Mouse (Mus musculus) midbrain, embryonic 11.5 days (tissue): ENCODE data around the gene Olfr224. TPM values are rescaled to one million over a fixed set of nuclear protein-coding genes. Genes with fewer than 3 reads are reported as not detected.

Experiments
- ATAC-seq: fragments of 200-750 bp; cut with Nextera tagmentation; 2 replicates; pipeline ENCODE4 v1.8.0; 2017; ENCODE audit warnings: moderate TSS enrichment, moderate library complexity; ENCODE audit not compliant: low FRiP score
- DNase-seq: peaks from one replicate; pipeline ENCODE4 v3.0.0; 2015; ENCODE audit warnings: low spot score; ENCODE audit errors: missing footprints
- H3K27ac ChIP-seq: fragments of 300-500 bp; sonication (generic); 2 replicates; pipeline ENCODE4 v1.5.1; 2014; ENCODE audit warnings: low read depth, low read length
- H3K27me3 ChIP-seq: fragments of 300-500 bp; sonication (generic); 2 replicates; pipeline ENCODE4 v1.6.1; 2014; ENCODE audit warnings: mild to moderate bottlenecking, low read length, moderate library complexity, mixed read lengths; ENCODE audit not compliant: control insufficient read depth, insufficient read depth
- H3K36me3 ChIP-seq: fragments of 300-500 bp; sonication (generic); 2 replicates; pipeline ENCODE4 v1.6.1; 2014; ENCODE audit warnings: mild to moderate bottlenecking, low read length, moderate library complexity, mixed read lengths; ENCODE audit not compliant: control insufficient read depth, insufficient read depth
- H3K4me1 ChIP-seq: fragments of 300-500 bp; sonication (generic); 2 replicates; pipeline ENCODE4 v1.6.1; 2014; ENCODE audit warnings: low read length; ENCODE audit not compliant: control insufficient read depth, insufficient read depth
- H3K4me2 ChIP-seq: fragments of 300-500 bp; sonication (generic); 2 replicates; pipeline ENCODE4 v1.6.1; 2014; ENCODE audit warnings: mild to moderate bottlenecking, moderate library complexity
- H3K4me3 ChIP-seq: fragments of 300-500 bp; sonication (generic); 2 replicates; pipeline ENCODE4 v1.5.1; 2014; ENCODE audit warnings: low read depth, low read length
- H3K9ac ChIP-seq: fragments of 300-500 bp; sonication (generic); 2 replicates; pipeline ENCODE4 v1.6.1; 2014; ENCODE audit warnings: low read length
- H3K9me3 ChIP-seq: fragments of 300-500 bp; sonication (generic); 2 replicates; pipeline ENCODE4 v1.6.1; 2016; ENCODE audit warnings: low read length; ENCODE audit not compliant: control insufficient read depth
- WGBS: fragments of 180-500 bp; shearing (Covaris S2); extraction: QIAGEN DNeasy Blood & Tissue Kit; methylation state at CpG from one replicate; pipeline ENCODE4 v1.1.7; 2014; 5-methylcytosine and 5-hydroxymethylcytosine counted together
- polyA plus RNA-seq: library from polyadenylated mRNA; unstranded; fragments of >200 nt; fragmentation: Nextera tagmentation; extraction: Ambion mirVana; gene quantifications from 2 replicates; pipeline ENCODE4 v1.2.1, GENCODE M21; 2014

The Olfr224 gene
- not detected in 2 replicates for polyA plus RNA-seq

GRCm38 (mm10) chr11:58570405-58570804, at the start of gene Olfr224:
Gene Olfr224, minus strand, starts transcription at chr11:58570553.
- H3K27ac ChIP-seq: no peak within 1 kb of the TSS
- no peak within 1 kb of the TSS for H3K9ac ChIP-seq
- no peaks in the 10 kb centered on the region for H3K27me3 ChIP-seq
- no peaks in the 10 kb centered on the region for H3K4me1 ChIP-seq
- no peak for DNase-seq
- no peak within 1 kb of the TSS for H3K4me2 ChIP-seq
- no peaks in the 10 kb centered on the region for H3K36me3 ChIP-seq
- no peak for ATAC-seq
- no peaks in the 10 kb centered on the region for H3K9me3 ChIP-seq
- WGBS: 84% methylated on average over 5 of the region's 5 CpGs
- H3K4me3 ChIP-seq: no peak within 1 kb of the TSS

- 75% methylated on average over 6 of the region's 6 CpGs for whole genome bisulfite sequencing
Observed at GRCm38 (mm10) chr11:58618793-58619192, 48.4 kb upstream of the Olfr224 start.

GRCm38 (mm10) chr11:58618369-58618768, 48.0 kb upstream of the Olfr224 start:
- Histone ChIP-seq H3K27ac (no peak overlapping the region), H3K9ac (no peak overlapping the region), H3K36me3 (no peaks in the 10 kb centered on the region), H3K4me1 (no peaks in the 10 kb centered on the region), H3K27me3 (no peaks in the 10 kb centered on the region), H3K4me2 (no peak overlapping the region), H3K4me3 (no peak overlapping the region), H3K9me3 (no peaks in the 10 kb centered on the region)
- no peak for DNase-seq
- 73% methylated on average over 3 of the region's 3 CpGs for WGBS
- no peak for ATAC-seq

More at GRCm38 (mm10) chr11:58618793-58619192, 48.4 kb upstream of the Olfr224 start:
- Histone ChIP-seq H3K9me3 (no peaks in the 10 kb centered on the region), H3K27ac (no peak overlapping the region), H3K9ac (no peak overlapping the region), H3K27me3 (no peaks in the 10 kb centered on the region), H3K4me3 (no peak overlapping the region), H3K4me2 (no peak overlapping the region), H3K4me1 (no peaks in the 10 kb centered on the region), H3K36me3 (no peaks in the 10 kb centered on the region)
- DNase-seq: peak; percentile 47
- ATAC-seq: no peak

- Histone ChIP-seq H3K4me3 (no peak within 1 kb of the TSS), H3K27me3 (no peaks in the 10 kb centered on the region), H3K9me3 (no peaks in the 10 kb centered on the region), H3K9ac (no peak within 1 kb of the TSS), H3K4me2 (no peak within 1 kb of the TSS), H3K4me1 (no peaks in the 10 kb centered on the region), H3K27ac (no peak within 1 kb of the TSS), H3K36me3 (no peaks in the 10 kb centered on the region)
- no peak for ATAC-seq
- no peak for DNase-seq
- 92% methylated on average over 4 of the region's 4 CpGs for WGBS
Observed at GRCm38 (mm10) chr11:58615975-58616374, 45.6 kb upstream of the Olfr224 start, which contains the start of gene 2210407C18Rik. Gene 2210407C18Rik, minus strand, starts transcription at chr11:58616075.

GRCm38 (mm10) chr11:58614526-58614925, 44.2 kb upstream of the Olfr224 start:
- no peak for DNase-seq
- no peak overlapping the region for H3K4me2 ChIP-seq
- H3K27me3 ChIP-seq: no peaks in the 10 kb centered on the region
- H3K4me1 ChIP-seq: no peaks in the 10 kb centered on the region
- no peaks in the 10 kb centered on the region for H3K9me3 ChIP-seq
- no peaks in the 10 kb centered on the region for H3K36me3 ChIP-seq
- no peak overlapping the region for H3K4me3 ChIP-seq
- no peak for ATAC-seq
- H3K27ac ChIP-seq: no peak overlapping the region
- no peak overlapping the region for H3K9ac ChIP-seq

GRCm38 (mm10) chr11:58613359-58613758, 43.0 kb upstream of the Olfr224 start:
- peak; percentile 4 for DNase-seq
- WGBS: 83% methylated on average over 3 of the region's 3 CpGs
- H3K27me3 ChIP-seq: no peaks in the 10 kb centered on the region
- H3K4me2 ChIP-seq: no peak overlapping the region
- H3K4me3 ChIP-seq: no peak overlapping the region
- no peaks in the 10 kb centered on the region for H3K9me3 ChIP-seq
- H3K27ac ChIP-seq: no peak overlapping the region
- H3K36me3 ChIP-seq: no peaks in the 10 kb centered on the region
- no peak overlapping the region for H3K9ac ChIP-seq
- ATAC-seq: no peak
- H3K4me1 ChIP-seq: no peaks in the 10 kb centered on the region

GRCm38 (mm10) chr11:58607030-58607429, 36.7 kb upstream of the Olfr224 start:
- Histone ChIP-seq H3K4me1 (no peaks in the 10 kb centered on the region), H3K4me2 (no peak overlapping the region), H3K9ac (no peak overlapping the region), H3K9me3 (no peaks in the 10 kb centered on the region), H3K27ac (no peak overlapping the region), H3K27me3 (no peaks in the 10 kb centered on the region), H3K36me3 (no peaks in the 10 kb centered on the region), H3K4me3 (no peak overlapping the region)
- DNase-seq (no peak), ATAC-seq (no peak)
- 90% methylated on average over 6 of the region's 6 CpGs for WGBS

GRCm38 (mm10) chr11:58606177-58606919, 36.0 kb upstream of the Olfr224 start:
- DNase-seq (peak; percentile 51), ATAC-seq (no peak)
- Histone ChIP-seq H3K4me3 (no peak overlapping the region), H3K9me3 (no peaks in the 10 kb centered on the region), H3K36me3 (no peaks in the 10 kb centered on the region), H3K27ac (no peak overlapping the region), H3K27me3 (no peaks in the 10 kb centered on the region), H3K4me2 (no peak overlapping the region), H3K4me1 (no peaks in the 10 kb centered on the region), H3K9ac (no peak overlapping the region)
- WGBS: 89% methylated on average over 12 of the region's 12 CpGs

- Histone ChIP-seq H3K4me3 (no peak overlapping the region), H3K27ac (no peak overlapping the region), H3K27me3 (no peaks in the 10 kb centered on the region), H3K9ac (no peak overlapping the region), H3K4me2 (no peak overlapping the region), H3K9me3 (no peaks in the 10 kb centered on the region), H3K4me1 (no peaks in the 10 kb centered on the region), H3K36me3 (no peaks in the 10 kb centered on the region)
- DNase-seq: no peak
- WGBS: 88% methylated on average over 3 of the region's 3 CpGs
- no peak for ATAC-seq
Observed at GRCm38 (mm10) chr11:58605228-58605627, 34.9 kb upstream of the Olfr224 start.
